Mouse (Mus musculus): ENCODE measurements around the gene Arl6ip4.

The Arl6ip4 gene

GRCm38 (mm10) chr5:124115990-124116845 is at the start of gene Arl6ip4:
Gene Arl6ip4 (plus strand): TSS chr5:124116089.
- DNase-seq (ENCODE audit: low spot score in 2 of 2): peak in 1 of 2 experiments; percentile 77

GRCm38 (mm10) chr5:124069657-124070056 is 46.2 kb upstream of the Arl6ip4 start:
- DNase-seq (ENCODE audit: low spot score in 2 of 2): no peak

GRCm38 (mm10) chr5:124073682-124074081 is 42.2 kb upstream of the Arl6ip4 start:
- DNase-seq (ENCODE audit: low spot score in 2 of 2): no peak

GRCm38 (mm10) chr5:124074845-124075307 is 41.0 kb upstream of the Arl6ip4 start:
- no peak for DNase-seq (ENCODE audit: low spot score in 2 of 2)

GRCm38 (mm10) chr5:124075716-124076115 is 40.2 kb upstream of the Arl6ip4 start:
- DNase-seq (ENCODE audit: low spot score in 2 of 2): no peak

- DNase-seq (ENCODE audit: low spot score in 2 of 2): no peak
Observed at GRCm38 (mm10) chr5:124076559-124076958, 39.3 kb upstream of the Arl6ip4 start.

- DNase-seq (ENCODE audit: low spot score in 2 of 2): no peak
Observed at GRCm38 (mm10) chr5:124077241-124077640, 38.6 kb upstream of the Arl6ip4 start.

GRCm38 (mm10) chr5:124077856-124078460 is 37.9 kb upstream of the Arl6ip4 start:
- DNase-seq (ENCODE audit: low spot score in 2 of 2): no peak

- peak; percentile 52 to 78 for DNase-seq (ENCODE audit: low spot score in 2 of 2)
Observed at GRCm38 (mm10) chr5:124078794-124079416, 37.0 kb upstream of the Arl6ip4 start.

GRCm38 (mm10) chr5:124079880-124080279 is 36.0 kb upstream of the Arl6ip4 start:
- DNase-seq (ENCODE audit: low spot score in 2 of 2): no peak

GRCm38 (mm10) chr5:124082447-124082846 is 33.4 kb upstream of the Arl6ip4 start:
- no peak for DNase-seq (ENCODE audit: low spot score in 2 of 2)

- DNase-seq (ENCODE audit: low spot score in 2 of 2): no peak
Observed at GRCm38 (mm10) chr5:124082941-124083688, 32.8 kb upstream of the Arl6ip4 start.

- no peak for DNase-seq (ENCODE audit: low spot score in 2 of 2)
Observed at GRCm38 (mm10) chr5:124083850-124084587, 31.9 kb upstream of the Arl6ip4 start.

GRCm38 (mm10) chr5:124084588-124085173 is 31.2 kb upstream of the Arl6ip4 start:
- DNase-seq (ENCODE audit: low spot score in 2 of 2): peak; percentile 51 to 88

- peak; percentile 45 to 46 for DNase-seq (ENCODE audit: low spot score in 2 of 2)
Observed at GRCm38 (mm10) chr5:124085513-124085912, 30.4 kb upstream of the Arl6ip4 start.

GRCm38 (mm10) chr5:124086876-124087275 is 29.0 kb upstream of the Arl6ip4 start:
- DNase-seq (ENCODE audit: low spot score in 2 of 2): no peak

GRCm38 (mm10) chr5:124089868-124090267 is 26.0 kb upstream of the Arl6ip4 start:
- no peak for DNase-seq (ENCODE audit: low spot score in 2 of 2)

GRCm38 (mm10) chr5:124091951-124092406 is 23.9 kb upstream of the Arl6ip4 start:
- no peak for DNase-seq (ENCODE audit: low spot score in 2 of 2)

- peak in 1 of 2 experiments; percentile 86 for DNase-seq (ENCODE audit: low spot score in 2 of 2)
Observed at GRCm38 (mm10) chr5:124093120-124093794, 22.6 kb upstream of the Arl6ip4 start.

All from left cerebral cortex, adult 9 months (tissue).